Comparison of ENCODE assay signal across 7 mouse cellular contexts in the genomic region with DNA sequence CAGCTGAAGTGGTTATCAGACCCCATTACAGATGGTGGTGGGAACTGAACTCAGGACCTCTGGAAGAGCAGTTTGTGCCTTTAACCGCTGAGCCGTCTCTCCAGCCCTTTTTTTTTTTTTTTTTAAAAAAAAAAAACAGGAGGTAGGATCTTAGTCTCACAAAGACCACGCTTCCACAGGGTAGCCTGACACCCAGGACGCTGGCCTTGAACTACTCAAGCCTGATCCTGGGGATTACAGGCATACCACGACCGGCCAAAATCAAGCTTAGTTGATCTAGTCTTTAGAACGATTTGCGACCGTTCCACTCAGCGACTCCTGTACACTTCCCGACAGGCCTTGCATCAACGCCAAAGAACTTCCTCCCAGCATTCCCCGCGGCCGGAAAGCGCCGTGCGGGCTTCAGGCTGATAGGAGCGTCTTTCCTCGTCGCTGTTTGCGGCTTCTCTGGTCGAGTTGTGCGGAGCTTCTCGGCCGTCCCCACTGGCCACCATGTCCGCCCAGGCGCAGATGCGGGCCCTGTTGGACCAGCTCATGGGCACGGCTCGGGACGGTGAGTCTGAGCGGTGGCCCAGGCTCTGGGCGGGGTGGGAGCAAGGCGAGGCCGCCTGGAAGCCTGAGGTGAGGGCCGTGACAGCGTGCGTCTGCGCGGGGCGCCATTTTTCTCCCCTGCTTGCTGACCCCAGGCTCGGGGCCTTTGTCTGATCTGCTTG. TPM values are rescaled to one million over a fixed set of nuclear protein-coding genes. Genes with fewer than 3 reads are reported as not detected.
DNase-seq lines count a peak whose midpoint lies in the region; ATAC-seq lines count a peak whose summit lies in the region.

A gene (plus strand): TSS at position 358 of the 713 bp plus-strand sequence.

- H3K4me2 ChIP-seq in embryonic facial prominence, embryonic 11.5 days (ENCODE audit: low read depth, low read length), result peak within 1 kb of the TSS; percentile 62
- H3K4me2 ChIP-seq in limb, embryonic 11.5 days (ENCODE audit: low read depth, severe bottlenecking), result peak within 1 kb of the TSS; percentile 64
- H3K4me2 ChIP-seq in midbrain, embryonic 14.5 days (ENCODE audit: low read length), result peak within 1 kb of the TSS; percentile 87

- no peaks in the 10 kb centered on the region for H3K4me1 ChIP-seq in embryonic facial prominence, embryonic 11.5 days (ENCODE audit: control insufficient read depth, insufficient read depth, low read length)
- 0 out of 2 replicates have a peak, but pooled peaks cover 3% of the 10 kb centered on the region for H3K4me1 ChIP-seq in limb, embryonic 11.5 days (ENCODE audit: control insufficient read depth, insufficient read depth, low read length)
- H3K4me1 ChIP-seq in midbrain, embryonic 14.5 days (ENCODE audit: control insufficient read depth, insufficient read depth, low read length), result peaks cover 10% of the 10 kb centered on the region; the same call in 1 of the 2 replicates

- H3K36me3 ChIP-seq in embryonic facial prominence, embryonic 11.5 days (replicated peaks; ENCODE audit: control insufficient read depth, insufficient read depth, low read depth, low read length), result no peaks in the 10 kb centered on the region; the same call in 1 of the 2 replicates
- no peaks in the 10 kb centered on the region; the same call in 1 of the 2 replicates for H3K36me3 ChIP-seq in limb, embryonic 11.5 days (ENCODE audit: control insufficient read depth, insufficient read depth, low read length)
- H3K36me3 ChIP-seq in midbrain, embryonic 14.5 days (ENCODE audit: control insufficient read depth, insufficient read depth, low read length), result peaks cover 12% of the 10 kb centered on the region

- peak within 1 kb of the TSS; percentile 93 for H3K4me3 ChIP-seq in embryonic facial prominence, embryonic 11.5 days (ENCODE audit: low read depth, low read length)
- peak within 1 kb of the TSS; percentile 89 for H3K4me3 ChIP-seq in limb, embryonic 11.5 days (ENCODE audit: low read depth, low read length)
- H3K4me3 ChIP-seq in midbrain, embryonic 14.5 days (replicated peaks; ENCODE audit: low read depth, low read length), result peak within 1 kb of the TSS; percentile 93

- peak; percentile 93 for ATAC-seq in embryonic facial prominence, embryonic 11.5 days (replicated peaks; ENCODE audit: insufficient number of reproducible peaks, low FRiP score, low TSS enrichment, low read depth)
- peak; percentile 89 for ATAC-seq in limb, embryonic 11.5 days (ENCODE audit: insufficient number of reproducible peaks, low FRiP score, low TSS enrichment, low read depth)
- peak; percentile 92 for ATAC-seq in midbrain, embryonic 14.5 days (ENCODE audit: low FRiP score, low TSS enrichment)

- H3K27ac ChIP-seq in embryonic facial prominence, embryonic 11.5 days (replicated peaks; ENCODE audit: low read depth, low read length), result peak within 1 kb of the TSS; percentile 98
- H3K27ac ChIP-seq in limb, embryonic 11.5 days (replicated peaks; ENCODE audit: low read depth, low read length), result peak within 1 kb of the TSS; percentile 93
- peak within 1 kb of the TSS; percentile 96 for H3K27ac ChIP-seq in midbrain, embryonic 14.5 days (replicated peaks; ENCODE audit: low read depth, low read length)

- H3K9me3 ChIP-seq in embryonic facial prominence, embryonic 11.5 days (replicated peaks; ENCODE audit: control insufficient read depth, low read length), result no peaks in the 10 kb centered on the region
- H3K9me3 ChIP-seq in limb, embryonic 11.5 days (ENCODE audit: control insufficient read depth, low read length), result no peaks in the 10 kb centered on the region
- H3K9me3 ChIP-seq in midbrain, embryonic 14.5 days (ENCODE audit: control insufficient read depth, low read length), result no peaks in the 10 kb centered on the region

- WGBS in embryonic facial prominence, embryonic 11.5 days, result under 1% methylated on average over 43 of the region's 43 CpGs
- WGBS in limb, embryonic 11.5 days, result under 1% methylated on average over 42 of the region's 43 CpGs
- WGBS in midbrain, embryonic 14.5 days, result under 1% methylated on average over 43 of the region's 43 CpGs

- H3K9ac ChIP-seq in embryonic facial prominence, embryonic 11.5 days (replicated peaks; ENCODE audit: low read length), result peak within 1 kb of the TSS; percentile 99
- peak within 1 kb of the TSS; percentile 89 for H3K9ac ChIP-seq in limb, embryonic 11.5 days (ENCODE audit: low read length)
- peak within 1 kb of the TSS; percentile 94 for H3K9ac ChIP-seq in midbrain, embryonic 14.5 days (replicated peaks; ENCODE audit: low read length)

- H3K27me3 ChIP-seq in embryonic facial prominence, embryonic 11.5 days (ENCODE audit: control insufficient read depth, insufficient read depth, low read length), result no peaks in the 10 kb centered on the region
- H3K27me3 ChIP-seq in limb, embryonic 11.5 days (ENCODE audit: control insufficient read depth, insufficient read depth, low read length), result no peaks in the 10 kb centered on the region
- no peaks in the 10 kb centered on the region for H3K27me3 ChIP-seq in midbrain, embryonic 14.5 days (ENCODE audit: control insufficient read depth, insufficient read depth, low read length)

- peak; percentile 96 for DNase-seq in adrenal gland, postnatal 14 days
- DNase-seq in embryonic facial prominence, embryonic 11.5 days (ENCODE audit: low spot score), result peak; percentile 97
- DNase-seq in heart, adult 11 months, result peak; percentile 99
- DNase-seq in kidney, adult 18-20 months, result peak; percentile 98
- DNase-seq in limb, embryonic 11.5 days (ENCODE audit: low spot score), result peak; percentile 95
- DNase-seq in midbrain, embryonic 14.5 days, result peak; percentile 97
- DNase-seq in spleen, adult 18-20 months, result peak; percentile 82 to 91

RNA-seq across cellular contexts. Expression of the gene that starts here (rescaled TPM):
- total RNA-seq in adrenal gland, postnatal 14 days (2021), result 56.1 and 59.3 TPM in 2 replicates
- 140 and 147 TPM in 2 replicates for polyA plus RNA-seq in embryonic facial prominence, embryonic 11.5 days (2014; fragmentation: Nextera tagmentation; extraction: Ambion mirVana)
- 146 and 153 TPM in 2 replicates for polyA plus RNA-seq in limb, embryonic 11.5 days (2014; fragmentation: Nextera tagmentation; extraction: Ambion mirVana)
- 85.7 and 119 TPM in 2 replicates for polyA plus RNA-seq in midbrain, embryonic 14.5 days (2014; fragmentation: Nextera tagmentation; extraction: Ambion mirVana)

Comparison
In these comparisons a context has a peak if more than half of its experiments do, and no peak if none do; other contexts are left out.
1. Peak in every context shown above with its lines: DNase-seq, ATAC-seq, H3K4me3 ChIP-seq and H3K27ac ChIP-seq.